Mouse (Mus musculus): ENCODE data around the gene Olfr1316. TPM values are rescaled to one million over a fixed set of nuclear protein-coding genes. Genes with fewer than 3 reads are reported as not detected.

Olfr1316 gene
- polyA plus RNA-seq (2017; shearing (Covaris generic)), result not detected

GRCm38 (mm10) chr2:112134877-112135276 is at the start of gene Olfr1316:
Gene Olfr1316, minus strand, starts transcription at chr2:112134977.
- no peak for ATAC-seq

GRCm38 (mm10) chr2:112153898-112154297 is 19.1 kb upstream of the Olfr1316 start, which contains the start of gene Olfr1318:
Gene Olfr1318, plus strand, starts transcription at chr2:112154198.
- ATAC-seq, result no peak

GRCm38 (mm10) chr2:112140029-112140428 is 5.3 kb upstream of the Olfr1316 start, which contains the start of gene Olfr1317:
Gene Olfr1317, plus strand, starts transcription at chr2:112140329.
- no peak for ATAC-seq

- ATAC-seq, result no peak
Measured at GRCm38 (mm10) chr2:112115340-112115739, 19.4 kb downstream of the Olfr1316 start, which contains the start of gene Olfr1315-ps1. Gene Olfr1315-ps1, minus strand, starts transcription at chr2:112115440.

GRCm38 (mm10) chr2:112096681-112097080 is 38.1 kb downstream of the Olfr1316 start, which contains the start of gene Olfr1314:
Gene Olfr1314, minus strand, starts transcription at chr2:112096781.
- no peak for ATAC-seq

GRCm38 (mm10) chr2:112077743-112078142 is 57.0 kb downstream of the Olfr1316 start, which contains the start of gene Olfr1313:
Gene Olfr1313, minus strand, starts transcription at chr2:112077843.
- ATAC-seq, result no peak

Other genes starting within 250 kb of the Olfr1316 start
- not detected for gene Olfr1306, start 218.7 kb downstream of the Olfr1316 start, polyA plus RNA-seq (2017; shearing (Covaris generic))
- gene Olfr1307, start 185.5 kb downstream of the Olfr1316 start, polyA plus RNA-seq (2017; shearing (Covaris generic)), result under 1 TPM; 0.04 to 0.09 TPM
- not detected for gene Olfr1308, start 170.0 kb downstream of the Olfr1316 start, polyA plus RNA-seq (2017; shearing (Covaris generic))
- not detected for gene Olfr1309, start 144.7 kb downstream of the Olfr1316 start, polyA plus RNA-seq (2017; shearing (Covaris generic))
- gene Olfr1310, start 122.3 kb downstream of the Olfr1316 start, polyA plus RNA-seq (2017; shearing (Covaris generic)), result not detected
- gene Olfr1311, start 110.6 kb downstream of the Olfr1316 start, polyA plus RNA-seq (2017; shearing (Covaris generic)), result not detected
- gene Olfr1312, start 84.7 kb downstream of the Olfr1316 start, polyA plus RNA-seq (2017; shearing (Covaris generic)), result under 1 TPM in 1 of 2 experiments, not detected in 1; 0.08 TPM
- not detected for gene Olfr1313, start 57.1 kb downstream of the Olfr1316 start, polyA plus RNA-seq (2017; shearing (Covaris generic))
- not detected for gene Olfr1314, start 38.2 kb downstream of the Olfr1316 start, polyA plus RNA-seq (2017; shearing (Covaris generic))
- not detected for gene Olfr1315-ps1, start 19.5 kb downstream of the Olfr1316 start, polyA plus RNA-seq (2017; shearing (Covaris generic))
- gene Olfr1317, start 5.4 kb upstream of the Olfr1316 start, polyA plus RNA-seq (2017; shearing (Covaris generic)), result not detected
- gene Olfr1318, start 19.2 kb upstream of the Olfr1316 start, polyA plus RNA-seq (2017; shearing (Covaris generic)), result not detected
- 10 to 100 TPM; 23.6 to 39.7 TPM for gene Lpcat4, start 104.5 kb upstream of the Olfr1316 start, polyA plus RNA-seq (2017; shearing (Covaris generic))
- not detected for gene Nutm1, start 124.3 kb upstream of the Olfr1316 start, polyA plus RNA-seq (2017; shearing (Covaris generic))
- 100 to 1,000 TPM; 153 to 229 TPM for gene Nop10, start 126.9 kb upstream of the Olfr1316 start, polyA plus RNA-seq (2017; shearing (Covaris generic))
- 10 to 100 TPM; 51.7 to 61.2 TPM for gene Slc12a6, start 130.8 kb upstream of the Olfr1316 start, polyA plus RNA-seq (2017; shearing (Covaris generic))
- not detected for gene Gm21985, start 131.3 kb upstream of the Olfr1316 start, polyA plus RNA-seq (2017; shearing (Covaris generic))
- 10 to 100 TPM; 67.0 to 76.1 TPM for gene Emc4, start 233.1 kb upstream of the Olfr1316 start, polyA plus RNA-seq (2017; shearing (Covaris generic))
- gene Katnbl1, start 244.2 kb upstream of the Olfr1316 start, polyA plus RNA-seq (2017; shearing (Covaris generic)), result 10 to 100 TPM; 21.1 to 23.5 TPM

Measured in CD4-positive, CD25-positive, alpha-beta regulatory T cell, adult 4 months (primary cell).